Mouse (Mus musculus) erythroblast, embryonic 14.5 days (primary cell): Measurements from ENCODE around the gene Cds2. TPM values are rescaled to one million over a fixed set of nuclear protein-coding genes. Genes with fewer than 3 reads are reported as not detected.

Experiments used
- H3K27me3 ChIP-seq: 2 replicates; pipeline ENCODE4 v1.6.1; 2012; ENCODE audit warnings: inconsistent platforms; ENCODE audit not compliant: control insufficient read depth
- H3K36me3 ChIP-seq: 2 replicates; pipeline ENCODE4 v1.6.1; 2012; ENCODE audit warnings: mild to moderate bottlenecking, inconsistent platforms; ENCODE audit not compliant: control insufficient read depth
- H3K4me1 ChIP-seq: 2 replicates; pipeline ENCODE4 v1.6.1; 2012; ENCODE audit warnings: inconsistent platforms; ENCODE audit not compliant: control insufficient read depth
- H3K4me3 ChIP-seq: replicated peaks from 2 replicates; pipeline ENCODE3; 2012; ENCODE audit warnings: moderate library complexity, mild to moderate bottlenecking, inconsistent platforms
- H3K9me3 ChIP-seq: 2 replicates; pipeline ENCODE4 v1.6.1; 2012; ENCODE audit warnings: low read length, inconsistent platforms, mixed read lengths; ENCODE audit not compliant: control insufficient read depth
- GATA1 ChIP-seq: IDR thresholded peaks from 2 replicates; pipeline ENCODE4 v1.6.1; 2012; ENCODE audit warnings: low read length, inconsistent platforms, mixed read lengths
- TAL1 ChIP-seq: IDR thresholded peaks from 3 replicates; pipeline ENCODE4 v1.6.1; 2012; ENCODE audit warnings: low read length, inconsistent platforms, mixed read lengths
- polyA plus RNA-seq: library from polyadenylated mRNA; stranded (reverse); fragments of >175 nt; gene quantifications from 2 replicates; pipeline ENCODE4 v1.2.3, GENCODE M21; 2012

The Cds2 gene
- polyA plus RNA-seq, 1 experiment: 0.64 TPM

GRCm38 (mm10) chr2:132316041-132316808, 53.3 kb downstream of the Cds2 start:
- Histone ChIP-seq H3K27me3 (no peaks in the 10 kb centered on the region), H3K9me3 (peaks cover 3% of the 10 kb centered on the region; the same call in 1 of the 2 replicates), H3K36me3 (peaks cover 4% of the 10 kb centered on the region), H3K4me3 (no peak overlapping the region), H3K4me1 (no peaks in the 10 kb centered on the region)
- TF ChIP-seq GATA1 (no peak; the same call in 1 of the 2 replicates), TAL1 (no peak)

GRCm38 (mm10) chr2:132317178-132317577, 54.2 kb downstream of the Cds2 start:
- no peak for TF ChIP-seq GATA1
- no peak for TF ChIP-seq TAL1
- Histone ChIP-seq H3K4me3 (no peak overlapping the region), H3K36me3 (no peaks in the 10 kb centered on the region), H3K9me3 (peaks cover 3% of the 10 kb centered on the region; the same call in 1 of the 2 replicates), H3K4me1 (no peaks in the 10 kb centered on the region), H3K27me3 (no peaks in the 10 kb centered on the region)

DNA sequence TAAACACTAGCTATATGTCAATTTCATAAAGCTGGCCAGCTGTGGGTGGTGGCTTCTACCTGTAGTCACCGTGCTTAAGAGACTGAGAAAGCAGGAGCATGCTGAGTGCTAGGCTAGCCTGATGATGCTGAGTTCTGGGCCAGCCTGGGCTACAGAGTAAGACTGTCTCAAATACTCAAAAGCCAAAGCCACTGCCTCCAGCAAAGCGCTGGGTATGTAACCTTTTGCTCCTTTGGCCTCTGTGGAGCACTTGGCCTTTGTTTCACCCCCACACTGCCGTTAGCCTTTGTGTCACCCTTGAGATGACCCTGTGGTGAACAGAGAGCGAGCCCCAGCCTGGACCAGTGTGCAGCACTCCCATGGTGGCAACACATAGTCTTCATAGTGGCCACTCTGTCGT, 57.6 kb downstream of the Cds2 start:
- H3K9me3 ChIP-seq: no peaks in the 10 kb centered on the region
- H3K27me3 ChIP-seq: no peaks in the 10 kb centered on the region
- peaks cover 2% of the 10 kb centered on the region; the same call in 1 of the 2 replicates for H3K4me1 ChIP-seq
- TF ChIP-seq TAL1 (no peak), GATA1 (no peak)
- H3K4me3 ChIP-seq: no peak overlapping the region
- no peaks in the 10 kb centered on the region for H3K36me3 ChIP-seq

- peaks cover 2% of the 10 kb centered on the region; the same call in 1 of the 2 replicates for H3K4me1 ChIP-seq
- H3K27me3 ChIP-seq: no peaks in the 10 kb centered on the region
- H3K9me3 ChIP-seq: no peaks in the 10 kb centered on the region
- no peaks in the 10 kb centered on the region for H3K36me3 ChIP-seq
- H3K4me3 ChIP-seq: no peak overlapping the region
- TF ChIP-seq GATA1: no peak
- no peak for TF ChIP-seq TAL1
Measured at GRCm38 (mm10) chr2:132323541-132323940, 60.6 kb downstream of the Cds2 start.

GRCm38 (mm10) chr2:132337202-132337601, 74.3 kb downstream of the Cds2 start:
- no peak overlapping the region for H3K4me3 ChIP-seq
- H3K9me3 ChIP-seq: peaks cover 3% of the 10 kb centered on the region; the same call in 1 of the 2 replicates
- H3K27me3 ChIP-seq: no peaks in the 10 kb centered on the region
- H3K36me3 ChIP-seq: no peaks in the 10 kb centered on the region
- TF ChIP-seq GATA1 (no peak), TAL1 (no peak)
- H3K4me1 ChIP-seq: no peaks in the 10 kb centered on the region

DNA sequence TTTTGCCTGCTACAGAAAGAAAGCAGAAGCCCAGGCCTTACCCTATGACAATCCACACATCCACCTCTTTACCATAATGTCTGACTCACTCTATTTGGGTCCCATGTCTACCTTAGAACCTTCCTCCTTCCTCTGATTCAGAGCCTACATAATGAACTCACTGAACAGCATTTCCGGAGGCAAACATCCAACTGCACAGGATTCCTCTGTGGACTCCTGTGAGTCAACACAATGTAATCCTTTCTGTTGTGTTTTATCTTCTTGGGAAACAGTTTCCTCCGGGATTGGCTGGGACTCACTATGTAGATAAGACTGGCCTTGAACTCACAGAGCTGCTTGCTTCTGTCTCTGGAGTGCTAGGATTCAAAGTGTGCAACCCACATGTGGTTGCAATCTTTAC, 77.4 kb downstream of the Cds2 start:
- Histone ChIP-seq H3K27me3 (no peaks in the 10 kb centered on the region), H3K4me3 (no peak overlapping the region), H3K4me1 (no peaks in the 10 kb centered on the region), H3K36me3 (no peaks in the 10 kb centered on the region), H3K9me3 (peaks cover 8% of the 10 kb centered on the region; the same call in 1 of the 2 replicates)
- TF ChIP-seq GATA1 (no peak), TAL1 (no peak)

- peaks cover 8% of the 10 kb centered on the region; the same call in 1 of the 2 replicates for H3K9me3 ChIP-seq
- TF ChIP-seq TAL1 (no peak), GATA1 (no peak)
Measured at GRCm38 (mm10) chr2:132341293-132341692, 78.3 kb downstream of the Cds2 start.

GRCm38 (mm10) chr2:132343846-132344245, 80.9 kb downstream of the Cds2 start:
- Histone ChIP-seq H3K4me3 (no peak overlapping the region), H3K9me3 (peaks cover 8% of the 10 kb centered on the region; the same call in 1 of the 2 replicates), H3K27me3 (no peaks in the 10 kb centered on the region), H3K36me3 (no peaks in the 10 kb centered on the region), H3K4me1 (no peaks in the 10 kb centered on the region)
- TF ChIP-seq TAL1: no peak
- no peak for TF ChIP-seq GATA1

More at GRCm38 (mm10) chr2:132341293-132341692, 78.3 kb downstream of the Cds2 start:
- no peaks in the 10 kb centered on the region for H3K4me1 ChIP-seq
- no peaks in the 10 kb centered on the region for H3K27me3 ChIP-seq
- no peaks in the 10 kb centered on the region for H3K36me3 ChIP-seq
- no peak overlapping the region for H3K4me3 ChIP-seq

Other genes starting within 250 kb of the Cds2 start
- gene Rassf2, start 232.9 kb upstream of the Cds2 start, polyA plus RNA-seq: under 0.01 and 0.06 TPM in 2 replicates
- not detected in 2 replicates for gene Slc23a2, start 118.0 kb upstream of the Cds2 start, polyA plus RNA-seq
- 1.6 and 1.9 TPM in 2 replicates for gene Tmem230, start 15.3 kb upstream of the Cds2 start, polyA plus RNA-seq
- 11.3 and 19.1 TPM in 2 replicates for gene Pcna, start 9.8 kb upstream of the Cds2 start, polyA plus RNA-seq
- 0.01 TPM in 1 of 2 replicates, not detected in the other for gene Prokr2, start 122.3 kb downstream of the Cds2 start, polyA plus RNA-seq